Mouse (Mus musculus) small intestine, adult 10 weeks (tissue): ENCODE results near the gene Zbtb21. TPM values are rescaled to one million over a fixed set of nuclear protein-coding genes. Genes with fewer than 3 reads are reported as not detected.

Experiments used
- polyA plus RNA-seq: library from polyadenylated mRNA; stranded (reverse); fragments of 350-450 nt; fragmentation: Illumina TruSeq; extraction: RNeasy Lipid Tissue Mini Kit (QIAGEN cat#74804); gene quantifications from one replicate; pipeline ENCODE4 v1.2.3, GENCODE M21; 2014; ENCODE audit warnings: low replicate concordance

Gene Zbtb21
- 3.5 TPM for polyA plus RNA-seq

DNA sequence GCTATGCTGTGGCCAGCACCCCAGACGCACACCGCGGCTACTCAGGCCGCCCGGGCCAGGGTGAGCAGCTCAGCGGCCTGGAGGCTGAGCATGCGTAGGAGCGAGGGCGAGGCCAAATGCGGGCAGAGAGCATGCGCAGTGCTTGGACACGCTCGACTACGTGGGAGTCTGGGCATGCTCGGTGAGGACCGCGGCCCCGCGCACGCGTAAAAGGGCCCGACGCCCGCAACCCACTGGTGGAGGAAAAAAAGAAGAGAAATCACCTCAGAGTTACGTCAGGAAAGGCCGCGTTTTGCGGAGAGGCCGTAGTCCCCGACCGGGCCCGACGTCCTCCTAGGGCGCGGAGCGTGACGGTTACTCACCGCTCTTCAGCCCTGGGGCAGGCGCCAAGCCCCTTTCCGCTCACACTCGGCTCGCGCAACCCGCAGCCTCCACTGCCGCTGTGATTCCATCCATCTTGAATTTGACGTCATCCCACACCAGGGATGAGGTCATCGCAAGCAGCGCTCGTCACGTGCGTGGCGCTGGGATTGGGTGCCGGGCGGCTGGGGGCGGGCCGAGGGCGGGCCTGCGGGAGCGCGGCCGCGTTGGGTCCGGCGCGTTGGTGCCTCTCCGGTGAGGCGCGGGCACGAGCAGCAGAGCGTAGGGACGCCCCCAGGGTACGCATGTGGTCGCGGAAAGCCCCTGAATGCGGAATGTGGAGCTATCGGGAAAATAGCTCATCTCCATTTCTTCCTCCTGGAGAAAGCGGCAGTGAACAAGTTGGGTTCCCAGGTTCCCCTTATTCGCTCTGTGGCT, at the start of gene Zbtb21, which contains the start of gene C2cd2:
Gene Zbtb21, minus strand, starts transcription at position 472 of the 798 bp plus-strand sequence.
Gene C2cd2, minus strand, starts transcription at position 448 of the 798 bp plus-strand sequence.

DNA sequence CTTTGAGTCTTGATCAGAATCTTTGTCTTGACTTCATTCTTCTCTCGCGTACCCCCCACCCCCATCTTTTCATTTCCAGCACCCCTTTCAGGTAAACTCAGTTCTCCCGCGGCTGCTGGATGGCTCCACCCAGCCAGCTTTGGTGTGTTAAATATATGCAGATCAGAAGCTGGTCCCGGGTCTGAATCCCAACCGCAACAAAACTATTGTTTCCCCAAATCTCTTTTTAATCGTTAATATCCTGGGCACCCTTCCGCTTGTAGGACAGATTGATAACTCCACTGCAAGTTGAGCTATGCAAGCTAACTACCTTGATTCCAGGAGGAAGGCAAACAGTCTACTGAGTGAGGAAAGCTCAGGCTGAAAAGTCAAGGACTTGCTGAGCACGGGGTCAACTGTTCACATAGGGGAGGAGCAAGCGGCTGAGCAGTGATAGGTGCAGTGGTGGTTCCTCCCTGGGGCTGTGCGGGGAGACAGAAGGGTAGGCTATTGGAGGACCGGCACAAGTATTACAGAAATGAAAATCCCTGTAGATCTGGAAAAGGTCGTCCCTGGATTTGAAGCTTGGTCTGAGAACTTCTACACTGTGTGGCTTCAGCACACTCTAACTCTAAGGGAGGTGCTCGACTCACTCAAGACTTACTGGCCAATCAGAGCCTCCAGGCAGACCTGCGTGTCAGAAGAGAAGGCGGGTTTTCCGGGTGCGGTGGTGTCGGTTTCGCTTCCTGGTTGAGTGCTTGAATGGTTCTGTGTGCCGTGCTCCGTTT, 34.4 kb upstream of the Zbtb21 start, which contains the start of gene B230307C23Rik:
Gene B230307C23Rik, plus strand, starts transcription at position 700 of the 767 bp plus-strand sequence.

Other genes with a start within 250 kb of the Zbtb21 start
- gene Ripk4, start 198.8 kb downstream of the Zbtb21 start, polyA plus RNA-seq, result 15.2 TPM
- 5.7 TPM for gene Prdm15, start 110.8 kb downstream of the Zbtb21 start, polyA plus RNA-seq
- 4.3 TPM for gene C2cd2, start within 50 bp of the Zbtb21 start, polyA plus RNA-seq
- gene B230307C23Rik, start 34.7 kb upstream of the Zbtb21 start, polyA plus RNA-seq, result 69.3 TPM
- 16.6 TPM for gene A630089N07Rik, start 119.8 kb upstream of the Zbtb21 start, polyA plus RNA-seq